Mouse (Mus musculus) neural tube, embryonic 14.5 days (tissue): ENCODE results near the gene Col5a1. TPM values are rescaled to one million over a fixed set of nuclear protein-coding genes. Genes with fewer than 3 reads are reported as not detected.

Source experiments
- ATAC-seq: fragments of 200-750 bp; cut with Nextera tagmentation; 2 replicates; pipeline ENCODE4 v1.8.0; 2017; ENCODE audit warnings: low read depth, mild to moderate bottlenecking, moderate TSS enrichment, moderate library complexity
- H3K27ac ChIP-seq: fragments of 300-500 bp; sonication (generic); 2 replicates; pipeline ENCODE4 v1.5.1; 2014; ENCODE audit warnings: low read depth, mild to moderate bottlenecking, control low read depth, low read length, moderate library complexity, mixed read lengths
- H3K27me3 ChIP-seq: fragments of 300-500 bp; sonication (generic); 2 replicates; pipeline ENCODE4 v1.6.1; 2014; ENCODE audit warnings: low read length; ENCODE audit not compliant: control insufficient read depth, insufficient read depth
- H3K36me3 ChIP-seq: fragments of 300-500 bp; sonication (generic); 2 replicates; pipeline ENCODE4 v1.6.1; 2014; ENCODE audit warnings: low read length, mixed read lengths; ENCODE audit not compliant: control insufficient read depth, insufficient read depth
- H3K4me1 ChIP-seq: fragments of 300-500 bp; sonication (generic); 2 replicates; pipeline ENCODE4 v1.6.1; 2014; ENCODE audit warnings: low read length; ENCODE audit not compliant: control insufficient read depth, insufficient read depth
- H3K4me2 ChIP-seq: fragments of 300-500 bp; sonication (generic); 2 replicates; pipeline ENCODE4 v1.6.1; 2014; ENCODE audit warnings: mild to moderate bottlenecking, low read depth, low read length, control low read depth
- H3K4me3 ChIP-seq: fragments of 300-500 bp; sonication (generic); 2 replicates; pipeline ENCODE4 v1.5.1; 2014; ENCODE audit warnings: low read depth, low read length, control low read depth, mixed read lengths
- H3K9ac ChIP-seq: fragments of 300-500 bp; sonication (generic); replicated peaks from 2 replicates; pipeline ENCODE4 v1.6.1; 2014; ENCODE audit warnings: low read depth, mild to moderate bottlenecking, control low read depth, low read length, mixed read lengths
- H3K9me3 ChIP-seq: fragments of 300-500 bp; sonication (generic); 2 replicates; pipeline ENCODE4 v1.6.1; 2016; ENCODE audit warnings: low read length; ENCODE audit not compliant: control insufficient read depth
- WGBS: fragments of 180-500 bp; shearing (Covaris S2); extraction: QIAGEN DNeasy Blood & Tissue Kit; methylation state at CpG from one replicate; pipeline ENCODE4 v1.1.7; 2014; 5-methylcytosine and 5-hydroxymethylcytosine counted together
- polyA plus RNA-seq: library from polyadenylated mRNA; unstranded; fragments of >200 nt; fragmentation: Nextera tagmentation; extraction: Ambion mirVana; gene quantifications from 2 replicates; pipeline ENCODE4 v1.2.1, GENCODE M21; 2014

Gene Col5a1
- 3.6 and 22.7 TPM in 2 replicates for polyA plus RNA-seq

GRCm38 (mm10) chr2:27886148-27886551, at the start of gene Col5a1:
Gene Col5a1, plus strand, starts transcription at chr2:27886425.
- H3K27ac ChIP-seq = peak within 1 kb of the TSS; percentile 48; the same call in 1 of the 2 replicates
- no peaks in the 10 kb centered on the region for H3K36me3 ChIP-seq
- WGBS = under 1% methylated on average over 25 of the region's 45 CpGs
- ATAC-seq = peak; percentile 85
- H3K9ac ChIP-seq = peak within 1 kb of the TSS; percentile 48
- peak within 1 kb of the TSS; percentile 52 for H3K4me3 ChIP-seq
- H3K4me1 ChIP-seq = peaks cover 15% of the 10 kb centered on the region; the same call in 1 of the 2 replicates
- H3K27me3 ChIP-seq = peaks cover 19% of the 10 kb centered on the region
- peak within 1 kb of the TSS; percentile 98 for H3K4me2 ChIP-seq
- no peaks in the 10 kb centered on the region for H3K9me3 ChIP-seq

- no peak for ATAC-seq
- Histone ChIP-seq H3K4me1 (peaks cover 8% of the 10 kb centered on the region), H3K9ac (no peak overlapping the region), H3K27ac (no peak overlapping the region), H3K27me3 (no peaks in the 10 kb centered on the region), H3K4me3 (no peak overlapping the region), H3K9me3 (no peaks in the 10 kb centered on the region), H3K36me3 (no peaks in the 10 kb centered on the region), H3K4me2 (no peak overlapping the region)
- WGBS = 64% methylated on average over 9 of the region's 9 CpGs
Observed at GRCm38 (mm10) chr2:27838112-27838511, 48.1 kb upstream of the Col5a1 start.

GRCm38 (mm10) chr2:27840890-27841289, 45.3 kb upstream of the Col5a1 start:
- H3K36me3 ChIP-seq = no peaks in the 10 kb centered on the region
- H3K4me1 ChIP-seq = peaks cover 4% of the 10 kb centered on the region
- H3K9ac ChIP-seq = no peak overlapping the region
- H3K27ac ChIP-seq = no peak overlapping the region
- WGBS = 73% methylated on average over 3 of the region's 3 CpGs
- no peaks in the 10 kb centered on the region for H3K27me3 ChIP-seq
- no peaks in the 10 kb centered on the region for H3K9me3 ChIP-seq
- H3K4me2 ChIP-seq = no peak overlapping the region
- no peak for ATAC-seq
- no peak overlapping the region for H3K4me3 ChIP-seq

- no peak for ATAC-seq
- no peaks in the 10 kb centered on the region for H3K36me3 ChIP-seq
- H3K9ac ChIP-seq = no peak overlapping the region
- H3K27me3 ChIP-seq = no peaks in the 10 kb centered on the region
- H3K4me3 ChIP-seq = no peak overlapping the region
- no peak overlapping the region for H3K4me2 ChIP-seq
- H3K9me3 ChIP-seq = no peaks in the 10 kb centered on the region
- H3K4me1 ChIP-seq = no peaks in the 10 kb centered on the region
- no peak overlapping the region for H3K27ac ChIP-seq
- 77% methylated on average over 13 of the region's 13 CpGs for WGBS
Observed at GRCm38 (mm10) chr2:27842893-27843292, 43.3 kb upstream of the Col5a1 start.

- Histone ChIP-seq H3K36me3 (no peaks in the 10 kb centered on the region), H3K4me2 (no peak overlapping the region), H3K4me1 (no peaks in the 10 kb centered on the region), H3K9ac (no peak overlapping the region), H3K4me3 (no peak overlapping the region), H3K27ac (no peak overlapping the region), H3K27me3 (no peaks in the 10 kb centered on the region), H3K9me3 (no peaks in the 10 kb centered on the region)
- no peak for ATAC-seq
- WGBS = 90% methylated on average over 4 of the region's 4 CpGs
Observed at GRCm38 (mm10) chr2:27844885-27845284, 41.3 kb upstream of the Col5a1 start.

- Histone ChIP-seq H3K27ac (no peak overlapping the region), H3K36me3 (no peaks in the 10 kb centered on the region), H3K9ac (no peak overlapping the region), H3K4me1 (no peaks in the 10 kb centered on the region), H3K4me2 (no peak overlapping the region), H3K4me3 (no peak overlapping the region), H3K9me3 (no peaks in the 10 kb centered on the region), H3K27me3 (no peaks in the 10 kb centered on the region)
- 78% methylated on average over 5 of the region's 5 CpGs for WGBS
- ATAC-seq = no peak
Observed at GRCm38 (mm10) chr2:27847001-27847400, 39.2 kb upstream of the Col5a1 start.

- ATAC-seq = no peak
- WGBS = 63% methylated on average over 7 of the region's 7 CpGs
Observed at GRCm38 (mm10) chr2:27847851-27848435, 38.3 kb upstream of the Col5a1 start.

GRCm38 (mm10) chr2:27848466-27848865, 37.8 kb upstream of the Col5a1 start:
- Histone ChIP-seq H3K4me2 (no peak overlapping the region), H3K36me3 (no peaks in the 10 kb centered on the region)
- no peak for ATAC-seq

More at GRCm38 (mm10) chr2:27847851-27848435, 38.3 kb upstream of the Col5a1 start:
- Histone ChIP-seq H3K4me2 (no peak overlapping the region), H3K36me3 (no peaks in the 10 kb centered on the region), H3K9me3 (no peaks in the 10 kb centered on the region), H3K27ac (no peak overlapping the region), H3K27me3 (no peaks in the 10 kb centered on the region), H3K4me3 (no peak overlapping the region), H3K4me1 (no peaks in the 10 kb centered on the region), H3K9ac (no peak overlapping the region)

GRCm38 (mm10) chr2:27858348-27858903, 27.8 kb upstream of the Col5a1 start:
- Histone ChIP-seq H3K4me1 (no peaks in the 10 kb centered on the region), H3K4me3 (no peak overlapping the region), H3K27me3 (no peaks in the 10 kb centered on the region), H3K9me3 (no peaks in the 10 kb centered on the region), H3K9ac (no peak overlapping the region), H3K36me3 (no peaks in the 10 kb centered on the region), H3K4me2 (no peak overlapping the region), H3K27ac (no peak overlapping the region)
- no peak for ATAC-seq
- WGBS = 40% methylated on average over 9 of the region's 9 CpGs

More at GRCm38 (mm10) chr2:27848466-27848865, 37.8 kb upstream of the Col5a1 start:
- no peak overlapping the region for H3K9ac ChIP-seq
- no peaks in the 10 kb centered on the region for H3K27me3 ChIP-seq
- no peak overlapping the region for H3K27ac ChIP-seq
- H3K9me3 ChIP-seq = no peaks in the 10 kb centered on the region
- H3K4me3 ChIP-seq = no peak overlapping the region
- no peaks in the 10 kb centered on the region for H3K4me1 ChIP-seq
- WGBS = 80% methylated on average over 5 of the region's 5 CpGs
